ENCODE assay signal across 8 mouse cellular contexts in genomic region chr13:26365911-26366310, GRCm38 (mm10).
DNase-seq lines count a peak whose midpoint lies in the region.
"Not testable (repeated sequence)": the region's sequence is repeated elsewhere in the genome, so short reads cannot be mapped to it uniquely, and the experiment has no call there.

No protein-coding gene starts in this region.

- peak; percentile 2 for DNase-seq in adrenal gland, postnatal 10 days
- peak; percentile 77 to 85 for DNase-seq in cerebellum, postnatal 10 days
- peak; percentile 8 to 31 for DNase-seq in cerebellum, postnatal 25 days
- DNase-seq in heart, adult 18-20 months = peak; percentile 26 to 43
- DNase-seq in heart, adult 8-10 months (ENCODE audit: low spot score) = peak; percentile 19
- peak; percentile 23 to 62 for DNase-seq in heart, postnatal 14 days
- DNase-seq in heart, postnatal 4 days = peak; percentile 14
- DNase-seq in right cerebral cortex, postnatal 10 days (ENCODE audit: low spot score in 2 of 2) = peak; percentile 19 to 22

- intact Hi-C loops in heart, postnatal 14 days (cut with DNase I) = not testable (repeated sequence)

Comparison
In these comparisons a context has a peak if more than half of its experiments do, and no peak if none do; other contexts are left out.
1. Peak in every context shown above with its lines: DNase-seq.
2. DNase-seq: peak in every context shown above with its lines; median percentile 81 in cerebellum, postnatal 10 days; 42 in heart, postnatal 14 days; 34 in heart, adult 18-20 months; 20 in right cerebral cortex, postnatal 10 days; 20 in cerebellum, postnatal 25 days; 19 in heart, adult 8-10 months; 14 in heart, postnatal 4 days; 2 in adrenal gland, postnatal 10 days.